Mouse (Mus musculus) cerebellum, adult 2 months (tissue): ENCODE measurements around the gene Pla2g2e.

Experiments
- CTCF ChIP-seq: fragments of 200-500 bp; IDR thresholded peaks from 2 replicates; pipeline ENCODE4 v1.5.1; 2011; ENCODE audit warnings: low read depth, mild to moderate bottlenecking, control low read depth, low read length, moderate library complexity, borderline replicate concordance; ENCODE audit not compliant: insufficient read depth
- POLR2A ChIP-seq: fragments of 200-500 bp; IDR thresholded peaks from 2 replicates; pipeline ENCODE4 v1.6.1; 2011; ENCODE audit warnings: low read length, control low read depth, borderline replicate concordance; ENCODE audit not compliant: insufficient read depth

DNA sequence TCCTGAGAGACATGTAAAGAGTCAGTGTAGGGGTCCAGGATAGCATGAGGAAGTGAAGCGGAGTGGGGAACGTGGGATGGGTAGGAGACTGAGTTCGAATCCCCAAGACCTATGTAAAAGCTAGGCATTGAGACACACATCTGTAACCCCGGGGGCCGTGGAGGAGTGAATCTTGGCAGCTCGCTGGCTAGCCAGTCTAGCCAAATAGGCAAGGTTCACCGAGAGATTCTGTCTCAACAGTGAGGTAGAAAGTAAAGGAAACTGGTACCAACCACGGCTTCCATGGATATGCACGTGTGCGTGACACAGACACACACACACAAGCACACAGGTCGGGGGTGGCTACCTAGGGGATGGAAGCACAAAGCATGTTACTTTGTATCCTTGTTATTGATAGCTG, 2.1 kb downstream of the Pla2g2e start:
- TF ChIP-seq POLR2A (no peak), CTCF (no peak)
